ENCODE assay signal across 8 mouse cellular contexts in genomic region chr8:87660916-87661910, GRCm38 (mm10).
DNase-seq lines count a peak whose midpoint lies in the region; ATAC-seq and TF ChIP-seq lines count a peak whose summit lies in the region.

No protein-coding gene starts in this region.

- no peak for DNase-seq in heart, embryonic 10.5 days (ENCODE audit: low spot score)
- no peak for DNase-seq in heart, postnatal 4 days
- no peak for DNase-seq in stomach, postnatal 0 days (ENCODE audit: low spot score)
- peak; percentile 51 for DNase-seq in lung, postnatal 10 days
- DNase-seq in thymus, postnatal 10 days (ENCODE audit: low spot score in 2 of 2), result no peak
- no peak for DNase-seq in layer of hippocampus, adult 9-11 months
- no peak for DNase-seq in gastrocnemius, postnatal 14 days

- no peak for TF ChIP-seq CTCF in stomach, postnatal 0 days (IDR thresholded peaks at IDR 0.05; ENCODE audit: low read depth)

- no peak overlapping the region for H3K9ac ChIP-seq in stomach, embryonic 15.5 days
- no peak overlapping the region for H3K9ac ChIP-seq in stomach, postnatal 0 days (ENCODE audit: low read length)

- H3K4me1 ChIP-seq in heart, embryonic 10.5 days, result peaks cover 33% of the 10 kb centered on the region
- peaks cover 29% of the 10 kb centered on the region for H3K4me1 ChIP-seq in stomach, embryonic 15.5 days
- H3K4me1 ChIP-seq in stomach, postnatal 0 days (replicated peaks; ENCODE audit: control insufficient read depth, insufficient read depth), result no peaks in the 10 kb centered on the region

- 10% methylated on average over 34 of the region's 34 CpGs for WGBS in heart, embryonic 10.5 days
- WGBS in stomach, embryonic 15.5 days, result 38% methylated on average over 34 of the region's 34 CpGs
- WGBS in stomach, postnatal 0 days, result 45% methylated on average over 34 of the region's 34 CpGs

- no peaks in the 10 kb centered on the region for H3K36me3 ChIP-seq in heart, embryonic 10.5 days
- no peaks in the 10 kb centered on the region for H3K36me3 ChIP-seq in stomach, embryonic 15.5 days
- no peaks in the 10 kb centered on the region for H3K36me3 ChIP-seq in stomach, postnatal 0 days (ENCODE audit: control insufficient read depth, insufficient read depth, low read length)

- H3K27me3 ChIP-seq in heart, embryonic 10.5 days (ENCODE audit: insufficient read depth, poor library complexity, severe bottlenecking), result peaks cover 71% of the 10 kb centered on the region
- H3K27me3 ChIP-seq in stomach, embryonic 15.5 days (replicated peaks), result peaks cover 35% of the 10 kb centered on the region
- peaks cover 3% of the 10 kb centered on the region for H3K27me3 ChIP-seq in stomach, postnatal 0 days (ENCODE audit: control insufficient read depth, insufficient read depth, low read length)

- peak overlapping the region; percentile 55 for H3K4me3 ChIP-seq in heart, embryonic 10.5 days
- no peak overlapping the region for H3K4me3 ChIP-seq in stomach, embryonic 15.5 days (replicated peaks)
- H3K4me3 ChIP-seq in stomach, postnatal 0 days (ENCODE audit: low read depth, low read length), result no peak overlapping the region

- TF ChIP-seq EP300 in stomach, postnatal 0 days (optimal IDR thresholded peaks at IDR 0.05), result no peak

- H3K9me3 ChIP-seq in heart, embryonic 10.5 days, result no peaks in the 10 kb centered on the region
- H3K9me3 ChIP-seq in stomach, embryonic 15.5 days, result no peaks in the 10 kb centered on the region
- H3K9me3 ChIP-seq in stomach, postnatal 0 days (ENCODE audit: control insufficient read depth, low read length), result no peaks in the 10 kb centered on the region

- ATAC-seq in stomach, embryonic 15.5 days (ENCODE audit: insufficient read depth, low FRiP score, low read depth), result no peak
- no peak for ATAC-seq in stomach, postnatal 0 days (ENCODE audit: low FRiP score, low TSS enrichment)

- H3K4me2 ChIP-seq in stomach, embryonic 15.5 days, result peak overlapping the region; percentile 47
- H3K4me2 ChIP-seq in stomach, postnatal 0 days (replicated peaks; ENCODE audit: low read depth), result no peak overlapping the region

- H3K27ac ChIP-seq in heart, embryonic 10.5 days, result no peak overlapping the region
- H3K27ac ChIP-seq in stomach, embryonic 15.5 days, result no peak overlapping the region
- H3K27ac ChIP-seq in stomach, postnatal 0 days (replicated peaks), result no peak overlapping the region

- intact Hi-C loops in gastrocnemius, postnatal 14 days (cut with DNase I; ENCODE audit: low total_unique reads), result loop anchor here (5.0 kb wide), 3 partner anchors 41 to 301 kb away; no protein-coding TSS in a partner anchor
